Mouse (Mus musculus): ENCODE measurements around the gene Ttn.

The Ttn gene

GRCm38 (mm10) chr2:76714984-76715383 is 267.4 kb downstream of the Ttn start:
- no peak for DNase-seq (ENCODE audit: extremely low spot score, low read depth, low spot score)

GRCm38 (mm10) chr2:76708512-76708911 is 273.8 kb downstream of the Ttn start:
- no peak for DNase-seq (ENCODE audit: extremely low spot score, low read depth, low spot score)

- no peak for DNase-seq (ENCODE audit: extremely low spot score, low read depth, low spot score)
Measured at GRCm38 (mm10) chr2:76705655-76706054, 276.7 kb downstream of the Ttn start.

GRCm38 (mm10) chr2:76702751-76703150 is 279.6 kb downstream of the Ttn start:
- DNase-seq (ENCODE audit: extremely low spot score, low read depth, low spot score): no peak

GRCm38 (mm10) chr2:76702188-76702587 is 280.2 kb downstream of the Ttn start:
- no peak for DNase-seq (ENCODE audit: extremely low spot score, low read depth, low spot score)

- DNase-seq (ENCODE audit: extremely low spot score, low read depth, low spot score): no peak
Measured at GRCm38 (mm10) chr2:76695290-76695689, 287.1 kb downstream of the Ttn start.

- no peak for DNase-seq (ENCODE audit: extremely low spot score, low read depth, low spot score)
Measured at GRCm38 (mm10) chr2:76693765-76694164, 288.6 kb downstream of the Ttn start.

- no peak for DNase-seq (ENCODE audit: extremely low spot score, low read depth, low spot score)
Measured at GRCm38 (mm10) chr2:76690436-76691204, 291.7 kb downstream of the Ttn start.

- DNase-seq (ENCODE audit: extremely low spot score, low read depth, low spot score): no peak
Measured at GRCm38 (mm10) chr2:76688162-76688561, 294.2 kb downstream of the Ttn start.

- DNase-seq (ENCODE audit: extremely low spot score, low read depth, low spot score): no peak
Measured at GRCm38 (mm10) chr2:76687608-76688007, 294.7 kb downstream of the Ttn start.

GRCm38 (mm10) chr2:76686986-76687385 is 295.4 kb downstream of the Ttn start:
- no peak for DNase-seq (ENCODE audit: extremely low spot score, low read depth, low spot score)

GRCm38 (mm10) chr2:76682301-76682700 is 300.0 kb downstream of the Ttn start:
- no peak for DNase-seq (ENCODE audit: extremely low spot score, low read depth, low spot score)

- no peak for DNase-seq (ENCODE audit: extremely low spot score, low read depth, low spot score)
Measured at GRCm38 (mm10) chr2:76676401-76677226, 305.7 kb downstream of the Ttn start.

- no peak for DNase-seq (ENCODE audit: extremely low spot score, low read depth, low spot score)
Measured at GRCm38 (mm10) chr2:76675949-76676348, 306.4 kb downstream of the Ttn start.

GRCm38 (mm10) chr2:76675451-76675850 is 306.9 kb downstream of the Ttn start:
- no peak for DNase-seq (ENCODE audit: extremely low spot score, low read depth, low spot score)

GRCm38 (mm10) chr2:76674725-76675427 is 307.5 kb downstream of the Ttn start, which contains the start of gene Plekha3:
Gene Plekha3 (plus strand): TSS chr2:76675281.
- no peak for DNase-seq (ENCODE audit: extremely low spot score, low read depth, low spot score)

- DNase-seq (ENCODE audit: extremely low spot score, low read depth, low spot score): no peak
Measured at GRCm38 (mm10) chr2:76673472-76674081, 308.8 kb downstream of the Ttn start.

GRCm38 (mm10) chr2:76672966-76673392 is 309.4 kb downstream of the Ttn start, which contains the start of gene Fkbp7:
Gene Fkbp7 (minus strand): TSS chr2:76673116.
- DNase-seq (ENCODE audit: extremely low spot score, low read depth, low spot score): peak; percentile 93

- no peak for DNase-seq (ENCODE audit: extremely low spot score, low read depth, low spot score)
Measured at GRCm38 (mm10) chr2:76672134-76672745, 310.1 kb downstream of the Ttn start.

- no peak for DNase-seq (ENCODE audit: extremely low spot score, low read depth, low spot score)
Measured at GRCm38 (mm10) chr2:76671641-76672040, 310.7 kb downstream of the Ttn start.
